Mouse (Mus musculus): ENCODE measurements around the gene Azi2.

DNA sequence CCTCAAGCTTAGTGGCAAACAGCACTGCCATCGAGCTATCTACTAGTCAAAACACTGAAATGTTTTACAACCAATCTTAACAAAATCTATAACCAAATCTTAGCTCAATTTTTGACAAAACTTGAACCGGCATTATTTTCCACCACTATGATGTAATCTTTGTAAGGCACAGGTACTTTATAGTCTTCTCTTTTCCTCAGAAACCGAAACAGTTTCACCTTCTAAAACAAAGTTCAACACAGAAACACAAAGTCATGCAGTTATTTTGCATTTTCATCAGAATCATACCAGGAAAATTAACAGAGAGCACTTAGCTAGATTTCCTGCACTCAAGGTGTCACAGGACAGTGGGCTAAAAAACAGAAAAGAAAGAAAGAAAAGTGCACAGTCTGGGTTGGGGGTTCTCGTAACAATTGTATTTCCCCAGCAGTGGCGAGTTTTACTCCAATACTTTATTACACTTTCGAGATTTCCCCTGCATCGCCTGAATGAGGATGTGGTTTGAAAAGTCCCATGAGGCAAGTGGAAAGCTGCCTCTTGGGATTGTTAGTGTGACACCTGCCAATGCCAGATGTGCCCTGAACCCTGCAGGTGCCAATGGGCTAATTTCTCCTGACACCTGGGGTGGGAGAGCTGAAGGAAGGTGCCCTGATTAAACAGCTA is 69.5 kb downstream of the Azi2 start:
- TF ChIP-seq ZC3H11A (IDR thresholded peaks at IDR 0.05; ENCODE audit: borderline replicate concordance, low read depth, low read length) (no peak), HCFC1 (IDR thresholded peaks at IDR 0.05; ENCODE audit: borderline replicate concordance, insufficient read depth, low read length) (no peak), ZNF384 (IDR thresholded peaks at IDR 0.05; ENCODE audit: low read depth, low read length) (no peak), MAFK (IDR thresholded peaks at IDR 0.05; ENCODE audit: insufficient read depth, low read depth, low read length) (no peak)

Data from ES-E14 (cell line).